Mouse (Mus musculus) right cerebral cortex, postnatal 36 days (tissue): Measurements from ENCODE around the gene Klhl32.
A peak's percentile ranks its signal among the peaks of the same experiment; 100 is the strongest.

Experiments used
- DNase-seq, 2 experiments: peaks; one replicate each; pipeline ENCODE4 v3.0.0; 2022; ENCODE audit warnings: low spot score in 2 of 2, mixed read lengths in 1 of 2

The Klhl32 gene

DNA sequence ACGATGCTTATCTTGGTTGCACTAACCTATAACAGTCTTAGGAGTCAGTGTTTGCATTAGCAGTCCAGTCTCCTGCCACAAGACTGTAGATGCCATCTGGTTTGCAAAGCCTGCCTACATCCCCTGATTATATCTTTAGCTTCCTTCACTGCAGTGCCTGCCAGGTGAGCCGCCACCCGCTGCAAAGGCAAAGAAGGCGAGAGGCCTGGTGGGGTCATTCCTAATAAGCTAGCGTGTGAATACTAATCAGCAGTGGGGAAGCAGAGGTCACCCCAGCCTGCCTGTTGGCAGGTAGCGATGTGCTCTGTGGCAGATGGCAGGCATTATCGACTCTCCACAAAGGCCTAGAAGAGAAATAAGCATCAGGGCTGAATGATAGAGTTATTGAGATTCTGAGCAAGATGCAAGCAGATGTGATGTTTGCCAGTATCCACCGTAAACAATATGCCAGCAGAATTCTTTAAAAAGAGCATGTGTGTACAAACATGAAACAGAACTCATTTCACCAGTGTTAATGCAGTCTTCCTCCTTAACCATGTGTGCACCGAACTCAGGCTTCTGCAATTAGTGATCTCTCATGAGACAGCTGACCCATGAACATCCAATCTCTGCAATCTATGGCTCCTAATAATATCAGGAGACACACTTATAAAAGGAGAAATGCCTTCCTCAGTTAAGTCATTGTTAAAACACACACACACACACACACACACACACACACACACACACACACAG, 219.6 kb downstream of the Klhl32 start:
- DNase-seq = no peak

DNA sequence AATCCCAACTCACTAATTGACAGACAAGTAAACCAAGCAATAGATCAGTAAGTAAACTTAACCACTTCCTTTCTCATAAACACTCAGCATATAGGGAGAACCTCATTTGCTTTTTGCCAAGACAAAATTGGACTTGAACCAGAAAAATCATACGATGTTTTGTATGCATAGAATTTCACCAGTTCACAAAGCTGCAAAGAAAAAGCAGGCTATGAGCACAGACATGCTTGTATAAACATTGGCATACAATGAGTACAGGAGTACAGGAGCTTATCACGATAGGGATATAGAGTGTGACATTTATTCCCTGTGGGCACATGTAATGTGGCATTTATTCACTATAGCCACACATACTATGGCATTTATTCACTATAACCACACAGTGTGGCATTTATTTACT, 220.5 kb downstream of the Klhl32 start:
- DNase-seq = no peak

DNA sequence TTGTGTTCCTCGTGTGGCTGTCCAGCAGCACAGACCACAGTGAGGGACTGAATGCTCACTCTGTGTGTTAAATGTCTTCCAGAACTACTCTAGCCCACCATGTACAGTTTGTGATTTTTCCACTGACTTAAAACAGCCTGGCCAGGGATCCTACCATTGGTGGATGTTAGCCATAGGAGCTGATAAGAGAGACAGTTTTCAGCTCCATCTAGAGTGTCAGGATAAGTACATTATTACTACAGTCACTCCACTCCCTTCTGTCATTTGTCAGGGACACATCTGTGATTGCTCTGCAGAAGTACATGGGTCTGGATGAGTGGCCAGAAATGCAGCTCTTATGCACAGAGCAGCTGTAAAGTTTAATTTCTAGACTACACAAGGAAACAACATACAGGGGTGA, 223.1 kb downstream of the Klhl32 start:
- DNase-seq = no peak

DNA sequence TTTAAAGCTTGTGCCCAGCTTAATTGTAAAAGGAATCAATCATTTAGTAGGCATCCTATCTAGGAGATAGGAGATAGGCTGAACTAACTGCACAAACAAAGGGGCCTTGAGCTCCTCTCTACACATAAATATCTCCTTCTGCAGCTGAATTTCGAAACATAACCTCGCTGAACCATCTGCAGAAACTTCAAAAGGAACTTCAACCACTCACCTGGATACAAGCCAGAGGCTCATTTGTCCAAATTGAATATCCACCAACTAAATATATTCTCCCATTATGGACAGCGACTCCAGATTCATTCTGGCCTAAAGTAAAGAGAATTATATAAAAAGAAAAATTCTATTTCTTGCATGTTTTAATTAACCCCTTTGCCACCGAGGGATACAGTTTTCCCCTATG, 224.2 kb downstream of the Klhl32 start:
- no peak for DNase-seq

DNA sequence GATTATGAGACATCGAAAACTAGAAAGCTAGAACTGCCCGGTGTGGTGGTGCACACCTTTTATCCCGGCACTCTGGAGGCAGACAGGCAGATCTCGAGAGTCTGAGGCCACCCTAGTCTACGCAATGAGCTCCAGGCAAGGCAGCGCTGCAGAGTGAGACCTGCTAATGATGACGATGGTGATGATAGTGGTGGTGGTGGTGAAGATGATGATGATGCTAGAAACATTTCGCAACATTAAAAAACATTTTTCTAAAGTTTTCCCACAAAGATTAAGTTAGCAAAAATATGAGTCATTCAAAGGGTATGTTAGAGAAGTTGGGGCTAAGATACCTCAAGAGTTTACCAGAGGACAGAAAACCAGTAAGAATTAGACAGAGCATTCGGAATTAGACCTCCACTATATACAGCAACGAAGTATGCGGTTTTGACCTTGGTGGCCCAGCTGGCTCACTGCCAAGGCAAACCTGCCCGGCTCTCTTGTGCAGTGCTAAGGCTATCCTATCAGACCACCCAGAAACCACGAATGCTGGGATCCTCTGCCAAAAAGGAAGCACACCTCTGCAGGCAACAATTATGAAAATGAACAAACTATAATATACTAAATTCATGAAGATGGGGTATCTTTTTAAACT, 224.9 kb downstream of the Klhl32 start:
- no peak for DNase-seq

DNA sequence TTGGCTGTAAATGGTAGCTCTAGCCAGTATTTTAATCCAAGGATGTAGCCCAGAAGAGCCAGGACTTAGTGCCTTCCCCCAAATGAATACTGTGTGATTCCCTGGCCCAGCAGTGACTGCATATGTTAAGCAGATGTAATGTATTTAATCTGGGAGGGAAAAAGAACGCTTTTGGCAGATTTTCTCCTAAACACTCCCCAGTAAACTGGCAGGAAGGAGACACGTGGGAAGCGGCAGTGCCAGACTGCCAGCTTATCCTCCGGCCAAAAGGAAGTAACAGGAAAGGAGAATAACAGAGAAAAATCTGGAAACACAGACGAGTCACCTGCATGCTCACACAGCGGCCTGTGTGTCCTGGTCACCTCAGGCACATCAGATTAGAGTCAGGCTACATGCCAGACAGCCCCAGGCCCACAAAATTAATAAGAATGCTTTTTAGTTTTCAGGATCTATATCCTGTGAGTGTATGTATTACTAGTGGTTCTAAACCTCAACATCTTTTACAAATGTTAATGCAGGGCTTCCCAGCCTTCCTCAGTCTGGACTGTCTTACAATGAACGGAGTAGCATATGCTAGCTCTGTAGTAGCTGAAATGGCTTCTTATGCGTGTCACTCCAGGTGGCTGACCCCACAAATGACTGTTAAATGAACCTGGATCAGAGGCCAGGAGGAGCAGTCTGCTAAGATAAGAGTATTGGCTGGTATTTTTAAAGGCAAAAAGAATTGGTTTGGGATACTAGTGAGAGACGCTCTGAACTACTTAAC, 229.3 kb downstream of the Klhl32 start:
- peak; percentile 43 to 57 for DNase-seq

DNA sequence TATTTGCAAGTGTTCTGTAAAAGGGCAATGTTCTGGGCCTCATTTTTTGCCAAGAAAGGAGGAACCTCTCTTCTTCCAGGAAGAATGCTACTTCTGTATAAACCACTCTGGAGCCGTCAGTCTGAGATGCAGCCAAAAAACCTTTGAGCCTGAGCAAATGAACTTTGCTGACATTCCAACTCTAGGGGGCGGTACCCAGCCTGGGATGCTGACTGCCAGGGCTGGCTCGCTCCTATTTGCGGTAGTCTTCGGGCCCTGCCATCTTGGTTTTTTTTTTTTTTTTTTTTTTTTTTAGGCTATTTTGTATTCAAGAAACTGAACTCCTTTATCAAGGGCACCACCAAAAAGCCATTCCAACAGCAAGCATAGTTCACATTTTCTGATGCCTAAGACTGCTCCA, 230.5 kb downstream of the Klhl32 start:
- no peak for DNase-seq

DNA sequence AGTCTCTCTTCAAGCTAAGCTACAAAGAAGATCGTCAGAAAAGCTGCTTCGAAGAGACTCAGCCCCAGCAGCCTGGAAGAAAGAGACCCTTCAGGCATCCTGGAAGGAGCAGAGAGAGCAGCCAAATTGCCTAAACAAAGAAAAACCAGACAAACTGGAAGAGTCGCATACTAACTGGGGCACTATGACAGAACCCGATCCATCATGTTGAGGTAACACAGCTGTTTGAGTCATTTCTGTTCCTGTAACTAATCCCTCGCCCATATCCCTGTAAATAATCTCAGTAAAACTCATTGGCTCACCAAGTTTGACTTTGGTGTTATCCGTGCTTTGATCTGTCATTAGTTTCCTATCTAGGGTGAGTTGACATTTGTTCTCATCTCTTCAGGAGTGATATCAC, 230.9 kb downstream of the Klhl32 start:
- no peak for DNase-seq

DNA sequence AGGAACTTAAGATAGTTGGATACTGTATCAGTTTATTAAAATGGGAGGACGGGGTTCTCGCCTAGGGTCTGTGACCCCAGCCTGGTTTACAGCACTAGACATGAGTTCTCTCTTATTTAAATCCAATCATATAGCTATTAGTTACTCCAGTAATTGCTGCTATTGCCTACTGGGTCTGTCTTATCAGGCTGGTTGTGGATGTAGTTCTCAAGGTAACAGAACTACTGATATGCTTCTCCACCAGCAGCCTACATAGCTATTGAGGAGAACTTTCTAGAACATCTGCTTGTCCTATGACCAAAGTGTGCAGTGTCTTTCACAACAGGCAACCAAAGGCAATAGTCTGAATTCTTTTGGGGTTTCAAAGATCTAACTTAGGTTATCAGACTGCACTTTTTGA, 241.4 kb downstream of the Klhl32 start:
- DNase-seq = no peak

DNA sequence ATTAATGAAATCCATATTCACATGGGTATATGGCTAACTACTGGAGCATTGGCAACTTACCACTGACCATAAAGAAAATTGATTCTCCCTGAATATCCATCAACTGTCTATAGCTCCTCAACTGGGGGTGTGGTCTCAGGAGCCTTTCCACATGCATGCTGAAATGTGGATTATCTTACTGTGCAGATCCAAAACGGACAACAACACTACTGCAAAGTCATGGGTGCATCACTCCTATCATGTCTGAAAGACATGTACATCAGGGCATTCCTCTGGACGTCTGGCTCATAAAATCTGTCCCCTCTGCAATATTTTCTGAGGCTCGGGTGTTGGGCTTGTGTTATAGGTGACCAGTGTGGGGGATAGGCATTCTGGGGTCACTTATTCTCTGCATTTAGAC, 241.8 kb downstream of the Klhl32 start:
- DNase-seq = no peak

DNA sequence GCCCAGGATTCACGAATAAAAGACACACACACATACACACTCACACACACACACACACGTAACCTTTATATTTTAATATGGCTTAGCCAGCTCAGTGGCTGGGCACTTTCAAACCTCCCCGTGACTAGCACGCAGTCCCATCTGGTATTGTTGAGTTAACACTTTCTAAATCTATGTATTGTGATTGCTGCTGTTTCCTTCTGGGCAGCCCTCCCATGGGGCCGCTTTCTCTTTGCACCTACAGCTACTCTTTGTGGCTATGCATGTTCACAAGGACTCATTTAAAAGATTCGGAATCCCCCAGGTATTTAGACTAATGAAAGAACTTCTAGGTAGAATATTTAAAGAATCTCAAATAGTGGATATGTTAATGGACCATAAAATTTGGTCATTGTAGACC, 249.2 kb downstream of the Klhl32 start:
- DNase-seq = no peak

DNA sequence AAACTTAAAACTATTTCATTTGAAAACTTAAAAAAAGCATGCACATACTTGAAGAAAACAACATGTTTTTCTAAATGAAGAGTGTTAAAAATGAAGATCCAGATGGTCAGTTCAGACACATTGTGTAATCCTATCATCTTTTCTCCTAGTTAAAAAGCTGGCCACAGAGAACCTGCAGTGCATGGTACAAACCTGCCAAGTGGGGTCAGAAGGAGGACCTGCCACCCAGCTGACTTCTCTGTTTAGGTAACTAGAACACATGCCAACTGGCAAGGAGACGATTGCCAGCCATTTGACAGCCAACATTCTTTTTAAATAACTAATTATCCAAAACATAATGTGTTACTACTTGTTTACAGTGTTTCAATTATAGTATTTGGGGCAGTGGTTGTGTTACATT, 252.3 kb downstream of the Klhl32 start:
- DNase-seq = no peak

DNA sequence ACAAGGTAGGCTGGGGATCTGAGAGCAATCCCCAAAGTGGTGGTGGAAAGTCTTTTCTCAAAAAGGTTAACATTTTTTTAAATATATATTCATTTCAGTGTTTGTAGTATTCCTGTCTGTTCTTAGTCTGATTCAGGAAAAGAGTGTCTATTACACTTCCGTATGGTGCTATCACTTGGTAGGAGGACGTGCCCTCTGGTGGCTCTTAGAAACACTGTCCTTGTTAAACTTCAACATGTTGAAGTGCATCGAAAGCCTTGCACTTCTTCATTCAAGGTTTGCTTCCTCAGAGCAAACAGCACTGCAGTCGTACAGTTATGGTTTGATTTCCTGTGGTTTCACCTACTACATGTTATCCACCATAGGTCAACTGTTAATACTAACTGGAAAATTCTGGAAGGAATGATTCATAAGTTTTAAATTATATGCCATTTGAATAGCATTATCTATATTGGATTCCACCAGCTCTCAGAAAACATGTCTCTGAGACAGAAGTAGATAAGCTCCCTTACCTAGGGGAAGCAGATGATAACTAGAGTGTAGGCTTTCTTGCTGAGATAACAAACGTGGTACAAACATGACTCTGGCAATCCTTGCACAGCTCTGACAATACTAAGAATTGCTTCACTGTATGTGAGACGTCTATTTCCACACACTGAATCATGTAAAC, 253.8 kb downstream of the Klhl32 start:
- no peak for DNase-seq

DNA sequence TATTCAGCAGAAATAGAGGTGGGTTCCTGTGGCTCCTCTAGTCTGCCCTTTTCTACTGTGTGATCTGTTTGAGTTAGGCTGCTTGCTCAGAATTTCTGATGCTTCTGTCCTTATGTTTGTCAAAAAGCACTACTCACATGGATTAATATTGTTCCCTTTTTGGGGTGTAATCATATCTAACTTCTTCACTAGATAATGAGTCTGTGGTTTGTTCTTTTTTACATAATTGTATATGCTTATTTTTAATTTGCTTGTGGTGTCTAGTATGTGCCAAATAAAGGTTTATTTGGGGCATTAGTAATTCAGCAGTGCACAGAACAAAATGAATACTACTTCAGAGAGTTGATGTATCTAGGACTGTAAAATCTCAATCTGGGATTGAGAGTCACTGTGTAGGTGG, 256.1 kb downstream of the Klhl32 start:
- DNase-seq = no peak

DNA sequence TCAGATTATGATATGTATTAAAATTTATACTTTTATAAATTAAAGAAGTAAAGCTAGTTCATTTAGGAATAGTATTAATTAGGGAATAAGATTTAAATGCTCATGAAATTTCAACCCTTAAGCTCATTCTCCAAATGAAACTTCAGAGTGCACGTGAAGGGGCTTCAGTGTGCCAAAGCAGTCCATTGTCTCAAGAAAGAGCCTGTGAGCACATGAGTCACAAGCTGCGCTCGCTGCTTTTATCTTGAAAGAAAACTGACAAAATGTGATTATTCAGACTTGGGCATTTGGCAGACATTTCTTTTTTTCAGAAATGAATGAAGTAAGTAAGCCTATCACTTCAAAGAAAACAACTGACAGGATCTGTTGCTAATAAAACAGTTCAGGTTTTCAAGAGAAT, 266.9 kb downstream of the Klhl32 start:
- no peak for DNase-seq

DNA sequence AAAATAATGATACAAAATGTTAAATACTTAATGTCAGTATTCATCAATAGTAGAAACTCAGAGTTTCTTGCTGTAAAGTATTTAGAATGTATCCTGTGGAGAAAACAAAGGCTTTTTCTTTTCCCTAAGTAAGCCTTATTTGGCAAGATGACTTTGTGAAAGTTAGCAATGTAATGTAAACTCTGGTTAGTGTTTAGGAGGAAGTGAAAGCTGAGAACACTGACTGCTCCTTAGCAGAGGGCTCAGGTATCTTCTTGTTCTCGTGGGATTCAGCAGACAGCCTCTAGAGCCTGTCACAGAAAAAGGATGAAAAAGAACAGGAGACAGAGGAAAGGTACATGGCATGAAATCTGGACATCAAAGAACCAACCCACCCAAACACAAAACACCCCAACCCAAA, 268.6 kb downstream of the Klhl32 start:
- DNase-seq = no peak

DNA sequence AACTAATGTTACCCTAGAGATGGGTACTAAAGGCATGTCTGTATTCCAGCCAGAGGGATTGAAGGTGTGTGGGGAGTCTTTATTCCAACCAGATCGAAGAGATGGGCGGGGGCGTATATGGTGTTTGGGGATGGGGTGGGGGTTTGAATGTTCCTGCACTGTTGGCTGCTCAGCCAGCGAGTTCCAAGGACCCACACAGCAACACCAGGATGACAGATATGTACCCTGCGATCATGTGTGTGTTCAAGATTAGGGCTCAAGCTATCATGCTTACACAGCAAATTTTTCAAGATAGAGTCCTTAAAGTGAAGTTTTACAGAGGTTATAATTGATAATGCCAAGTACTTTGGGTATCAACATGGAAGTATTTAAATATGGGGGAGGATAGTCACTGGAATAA, 273.3 kb downstream of the Klhl32 start:
- DNase-seq = no peak

DNA sequence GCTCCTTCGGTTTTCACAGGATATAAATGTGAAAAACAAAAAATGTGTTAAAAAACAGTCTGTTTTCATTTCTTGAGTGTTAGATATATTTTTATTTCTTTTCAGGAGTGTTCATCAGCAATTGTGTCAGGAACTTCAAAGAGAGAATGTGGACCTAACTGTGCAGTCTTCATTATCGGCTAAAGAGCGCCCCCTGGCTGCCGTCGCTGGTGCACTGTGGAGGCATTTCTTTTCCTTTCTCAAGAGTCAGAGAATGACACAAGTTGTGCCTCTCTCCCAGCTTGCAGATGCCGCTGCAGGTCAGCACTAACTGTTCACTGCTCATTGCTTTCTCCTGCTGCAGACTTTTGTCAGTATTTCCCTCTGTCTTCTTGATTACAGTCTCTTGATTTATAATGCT, 276.6 kb downstream of the Klhl32 start:
- DNase-seq = peak; percentile 75 to 80

DNA sequence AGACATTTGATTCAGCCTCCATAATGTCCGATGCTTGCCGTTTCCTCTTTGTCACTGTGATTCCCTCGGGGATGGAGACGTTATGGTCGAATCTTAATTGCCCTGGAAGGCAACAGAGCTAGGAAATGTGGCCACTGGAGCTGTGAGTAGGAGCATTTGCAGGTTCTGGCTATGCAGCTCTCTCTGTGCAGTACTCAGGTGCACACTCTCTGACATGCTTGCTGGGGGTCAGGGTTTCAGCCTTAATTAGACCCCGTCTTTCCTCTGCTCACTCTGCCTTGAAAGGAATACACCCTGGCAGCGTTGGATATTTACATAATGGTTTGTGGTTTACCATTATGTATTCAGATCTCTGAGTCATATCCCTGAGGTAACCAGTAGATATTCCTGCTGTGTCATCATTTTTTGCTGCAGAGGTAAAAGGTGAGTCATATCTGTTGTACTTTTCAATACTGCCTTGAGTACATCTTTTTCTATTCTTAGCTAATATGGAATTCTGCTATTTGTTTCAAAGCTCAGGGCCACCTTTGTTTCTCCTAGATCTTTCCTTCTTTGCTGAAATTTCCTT, 281.9 kb downstream of the Klhl32 start:
- no peak for DNase-seq

DNA sequence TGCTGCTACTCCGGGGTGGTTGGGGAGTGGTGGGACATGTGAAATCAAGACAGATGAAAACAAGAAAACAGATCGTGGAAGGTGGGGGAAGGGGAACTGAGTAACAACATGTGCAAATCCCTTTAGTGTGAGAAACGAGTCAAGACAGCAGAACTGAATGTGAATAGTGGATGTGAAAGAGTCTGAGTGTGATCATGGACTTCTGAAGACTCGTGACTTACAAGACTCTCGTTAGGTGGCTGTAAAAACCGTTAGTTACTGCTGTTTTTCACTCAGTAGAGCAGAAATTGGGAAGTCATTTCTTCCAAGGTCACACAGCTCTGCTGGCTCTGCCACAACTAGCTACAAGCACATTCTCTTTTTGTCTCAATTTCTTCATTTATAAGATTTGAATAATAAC, 282.9 kb downstream of the Klhl32 start:
- DNase-seq = no peak
